Mouse (Mus musculus) ovary, adult 18-20 months (tissue): Measurements from ENCODE around the gene Pak2.
"Not testable (repeated sequence)": the region's sequence is repeated elsewhere in the genome, so short reads cannot be mapped to it uniquely, and the experiment has no call there.

Experiments used
- DNase-seq: peaks from one replicate; pipeline ENCODE4 v3.0.0; 2022; ENCODE audit warnings: low spot score, mixed read lengths

The Pak2 gene

GRCm38 (mm10) chr16:32091466-32091865, 12.3 kb upstream of the Pak2 start:
- no peak for DNase-seq

- no peak for DNase-seq
These were observed 8.7 kb upstream of the Pak2 start for GRCm38 (mm10) chr16:32087629-32088443.

- DNase-seq = no peak
These were observed 643 bp downstream of the Pak2 start for GRCm38 (mm10) chr16:32078408-32078990.

- DNase-seq = no peak
These were observed 1.3 kb downstream of the Pak2 start for GRCm38 (mm10) chr16:32077648-32078407.

GRCm38 (mm10) chr16:32076406-32076805, 2.7 kb downstream of the Pak2 start:
- no peak for DNase-seq

GRCm38 (mm10) chr16:32075762-32076161, 3.4 kb downstream of the Pak2 start:
- no peak for DNase-seq

GRCm38 (mm10) chr16:32070070-32070469, 9.1 kb downstream of the Pak2 start:
- DNase-seq = not testable (repeated sequence)

- DNase-seq = no peak
These were observed 10.5 kb downstream of the Pak2 start for GRCm38 (mm10) chr16:32068389-32069300.

GRCm38 (mm10) chr16:32066899-32067298, 12.2 kb downstream of the Pak2 start:
- no peak for DNase-seq

GRCm38 (mm10) chr16:32063900-32064299, 15.2 kb downstream of the Pak2 start:
- DNase-seq = no peak

GRCm38 (mm10) chr16:32062226-32062625, 16.9 kb downstream of the Pak2 start:
- DNase-seq = no peak

- DNase-seq = no peak
These were observed 19.2 kb downstream of the Pak2 start for GRCm38 (mm10) chr16:32059840-32060523.

GRCm38 (mm10) chr16:32058817-32059216, 20.3 kb downstream of the Pak2 start:
- DNase-seq = no peak

GRCm38 (mm10) chr16:32042367-32042766, 36.8 kb downstream of the Pak2 start:
- DNase-seq = no peak

- no peak for DNase-seq
These were observed 59.5 kb downstream of the Pak2 start for GRCm38 (mm10) chr16:32019678-32020077.

- DNase-seq = no peak
These were observed 68.8 kb downstream of the Pak2 start for GRCm38 (mm10) chr16:32010330-32010729.

- DNase-seq = no peak
These were observed 69.2 kb downstream of the Pak2 start for GRCm38 (mm10) chr16:32009913-32010312.

- DNase-seq = no peak
These were observed 70.4 kb downstream of the Pak2 start for GRCm38 (mm10) chr16:32008529-32009293.

GRCm38 (mm10) chr16:32004731-32005130, 74.4 kb downstream of the Pak2 start:
- no peak for DNase-seq
